Mouse (Mus musculus) testis, adult 2 months (tissue): Measurements from ENCODE around the gene Tab2.

Experiments
- CTCF ChIP-seq: fragments of 200-500 bp; IDR thresholded peaks from 2 replicates; pipeline ENCODE4 v1.5.1; 2012; ENCODE audit warnings: low read depth, mild to moderate bottlenecking, inconsistent platforms, low read length, moderate library complexity; ENCODE audit not compliant: control insufficient read depth, insufficient read depth, insufficient replicate concordance
- POLR2A ChIP-seq: fragments of 200-500 bp; IDR thresholded peaks from 2 replicates; pipeline ENCODE4 v1.6.1; 2012; ENCODE audit warnings: low read depth, mild to moderate bottlenecking, inconsistent platforms, low read length, moderate library complexity; ENCODE audit not compliant: control insufficient read depth

DNA sequence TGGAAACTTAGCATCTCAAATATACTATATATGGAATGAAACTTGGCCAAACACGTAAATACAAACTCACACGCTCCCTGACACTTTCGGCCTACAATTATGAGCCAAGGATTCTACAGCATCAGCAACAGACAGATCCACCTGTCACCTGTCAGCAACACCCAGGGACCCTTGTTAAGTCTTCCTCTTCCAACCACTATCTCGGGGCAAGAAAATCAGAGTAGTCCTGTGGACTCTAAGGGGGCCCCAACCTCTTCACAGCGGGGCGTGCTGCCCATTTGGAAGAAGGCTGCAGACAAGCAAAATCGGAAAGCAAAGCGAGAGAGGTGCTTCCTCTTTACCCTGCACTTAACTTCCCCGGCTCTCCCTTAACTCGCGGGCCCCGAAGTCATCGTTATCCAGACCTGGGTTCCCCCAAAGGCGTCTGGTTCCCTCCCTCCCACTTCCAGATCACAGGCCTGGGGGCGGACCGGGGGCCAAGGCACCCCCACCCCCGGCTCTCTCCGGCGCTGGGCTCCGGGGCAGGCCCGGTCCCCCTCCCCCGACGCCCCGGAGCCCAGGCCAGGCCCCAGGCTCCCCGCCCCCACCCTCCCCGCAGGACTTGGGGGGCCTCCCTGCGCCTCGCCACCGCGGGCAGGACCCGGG lies 919 bp downstream of the Tab2 start:
- TF ChIP-seq CTCF (no peak), POLR2A (no peak)
